Mouse (Mus musculus): ENCODE data around the gene Crxos.
"Not testable (repeated sequence)": the region's sequence is repeated elsewhere in the genome, so short reads cannot be mapped to it uniquely, and the experiment has no call there.

DNA sequence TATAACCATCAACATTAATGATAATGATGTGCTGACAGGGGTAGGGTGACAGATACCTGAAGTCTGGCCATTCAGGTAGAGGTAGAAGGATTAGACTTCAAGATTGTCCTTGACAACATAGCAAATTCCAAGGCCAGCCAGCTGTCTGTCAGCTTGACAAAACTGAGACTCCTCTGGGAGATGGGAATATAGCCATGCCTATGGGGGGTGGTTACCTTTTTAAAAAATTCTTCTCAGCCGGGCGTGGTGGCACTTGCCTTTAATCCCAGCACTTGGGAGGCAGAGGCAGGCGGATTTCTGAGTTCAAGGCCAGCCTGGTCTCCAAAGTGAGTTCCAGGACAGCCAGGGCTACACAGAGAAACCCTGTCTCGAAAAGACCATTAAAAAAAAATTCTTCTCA lies 33.3 kb downstream of the Crxos start:
- not testable (repeated sequence) for TF ChIP-seq CTCF, POLR2A (IDR thresholded peaks at IDR 0.05; ENCODE audit: insufficient read depth, low read depth, low read length)

Measured in olfactory bulb, adult 2 months (tissue).